Mouse (Mus musculus): ENCODE measurements around the gene Nhp2.
"Not testable (repeated sequence)": the region's sequence is repeated elsewhere in the genome, so short reads cannot be mapped to it uniquely, and the experiment has no call there.

Gene Nhp2

GRCm38 (mm10) chr11:51658291-51658690, 38.8 kb downstream of the Nhp2 start:
- no peak for DNase-seq (ENCODE audit: low read depth, low spot score)

DNA sequence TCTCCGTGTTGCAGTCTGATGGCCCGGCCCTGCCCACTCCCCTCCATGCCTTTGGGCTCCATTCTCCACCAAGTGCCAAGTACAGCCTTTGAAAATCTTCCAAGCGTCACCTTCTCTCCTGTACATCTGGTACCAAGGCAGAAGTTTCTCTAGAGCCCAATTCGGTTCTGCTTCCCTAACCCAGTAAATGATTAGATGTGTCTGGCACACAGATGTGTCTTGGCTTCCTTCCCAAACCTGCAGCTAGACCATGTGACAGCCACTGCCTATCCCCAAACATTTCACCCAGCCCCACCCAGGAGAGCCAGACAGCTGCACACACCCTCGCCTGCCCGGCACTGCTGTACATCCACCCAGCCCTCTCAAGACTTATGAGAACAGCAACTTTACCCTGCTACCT, 39.2 kb downstream of the Nhp2 start:
- no peak for DNase-seq (ENCODE audit: low read depth, low spot score)

GRCm38 (mm10) chr11:51661867-51662365, 42.4 kb downstream of the Nhp2 start:
- DNase-seq (ENCODE audit: low read depth, low spot score), result no peak

DNA sequence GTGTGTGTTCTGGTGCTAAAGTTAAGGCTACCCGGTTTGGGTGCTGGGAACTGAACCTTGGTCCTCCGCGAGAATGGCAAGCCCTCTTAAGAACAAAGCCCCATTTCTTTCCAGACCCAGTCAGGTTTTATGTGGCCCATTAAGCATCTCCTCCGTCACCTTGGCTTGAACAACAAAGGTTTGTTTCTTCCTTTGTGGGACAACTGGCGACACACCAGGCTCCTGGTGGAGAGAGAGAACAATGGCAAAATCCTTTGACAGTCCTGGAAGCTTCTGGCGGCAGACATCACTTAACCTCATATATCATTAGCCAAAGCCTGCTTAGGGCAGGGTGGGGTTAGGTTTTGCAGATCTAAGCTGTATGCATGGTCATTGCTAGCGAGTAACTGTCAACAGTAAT, 43.1 kb downstream of the Nhp2 start:
- no peak for DNase-seq (ENCODE audit: low read depth, low spot score)

- not testable (repeated sequence) for DNase-seq (ENCODE audit: low read depth, low spot score)
Observed at GRCm38 (mm10) chr11:51664747-51665146, 45.2 kb downstream of the Nhp2 start.

GRCm38 (mm10) chr11:51670846-51671245, 51.3 kb downstream of the Nhp2 start:
- no peak for DNase-seq (ENCODE audit: low read depth, low spot score)

- no peak for DNase-seq (ENCODE audit: low read depth, low spot score)
Observed at GRCm38 (mm10) chr11:51671376-51671775, 51.8 kb downstream of the Nhp2 start.

GRCm38 (mm10) chr11:51673291-51673690, 53.8 kb downstream of the Nhp2 start:
- no peak for DNase-seq (ENCODE audit: low read depth, low spot score)

Measured in A20 (cell line).